Mouse (Mus musculus) forebrain, embryonic 10.5 days (tissue): ENCODE results near the gene Pin4. TPM values are rescaled to one million over a fixed set of nuclear protein-coding genes. Genes with fewer than 3 reads are reported as not detected.

ENCODE experiments used
- DNase-seq: peaks from one replicate; pipeline ENCODE4 v3.0.0-alpha.2; 2017; ENCODE audit warnings: low spot score; ENCODE audit errors: extremely low spot score
- H3K27ac ChIP-seq: fragments of 300-500 bp; sonication (generic); 2 replicates; pipeline ENCODE4 v1.5.1; 2016; ENCODE audit warnings: mild to moderate bottlenecking
- H3K27me3 ChIP-seq: fragments of 300-500 bp; sonication (generic); 2 replicates; pipeline ENCODE4 v1.6.1; 2016; ENCODE audit warnings: mild to moderate bottlenecking; ENCODE audit not compliant: poor library complexity, severe bottlenecking
- H3K36me3 ChIP-seq: fragments of 300-500 bp; sonication (generic); replicated peaks from 2 replicates; pipeline ENCODE4 v1.6.1; 2016; ENCODE audit warnings: mild to moderate bottlenecking, moderate library complexity
- H3K4me1 ChIP-seq: fragments of 300-500 bp; sonication (generic); 2 replicates; pipeline ENCODE4 v1.6.1; 2016
- H3K4me3 ChIP-seq: fragments of 300-500 bp; sonication (generic); 2 replicates; pipeline ENCODE4 v1.5.1; 2016; ENCODE audit warnings: mild to moderate bottlenecking, moderate library complexity
- H3K9me3 ChIP-seq: fragments of 300-500 bp; sonication (generic); 2 replicates; pipeline ENCODE4 v1.6.1; 2016; ENCODE audit warnings: mild to moderate bottlenecking, moderate library complexity
- WGBS: fragments of 180-500 bp; shearing (Covaris S2); methylation state at CpG from one replicate; pipeline ENCODE4 v1.1.7; 2016; 5-methylcytosine and 5-hydroxymethylcytosine counted together
- polyA plus RNA-seq: library from polyadenylated mRNA; unstranded; fragments of >200 nt; fragmentation: Nextera tagmentation; extraction: Ambion mirVana; gene quantifications from 2 replicates; pipeline ENCODE4 v1.2.1, GENCODE M21; 2016

The Pin4 gene
- polyA plus RNA-seq, result 78.2 and 79.9 TPM in 2 replicates

DNA sequence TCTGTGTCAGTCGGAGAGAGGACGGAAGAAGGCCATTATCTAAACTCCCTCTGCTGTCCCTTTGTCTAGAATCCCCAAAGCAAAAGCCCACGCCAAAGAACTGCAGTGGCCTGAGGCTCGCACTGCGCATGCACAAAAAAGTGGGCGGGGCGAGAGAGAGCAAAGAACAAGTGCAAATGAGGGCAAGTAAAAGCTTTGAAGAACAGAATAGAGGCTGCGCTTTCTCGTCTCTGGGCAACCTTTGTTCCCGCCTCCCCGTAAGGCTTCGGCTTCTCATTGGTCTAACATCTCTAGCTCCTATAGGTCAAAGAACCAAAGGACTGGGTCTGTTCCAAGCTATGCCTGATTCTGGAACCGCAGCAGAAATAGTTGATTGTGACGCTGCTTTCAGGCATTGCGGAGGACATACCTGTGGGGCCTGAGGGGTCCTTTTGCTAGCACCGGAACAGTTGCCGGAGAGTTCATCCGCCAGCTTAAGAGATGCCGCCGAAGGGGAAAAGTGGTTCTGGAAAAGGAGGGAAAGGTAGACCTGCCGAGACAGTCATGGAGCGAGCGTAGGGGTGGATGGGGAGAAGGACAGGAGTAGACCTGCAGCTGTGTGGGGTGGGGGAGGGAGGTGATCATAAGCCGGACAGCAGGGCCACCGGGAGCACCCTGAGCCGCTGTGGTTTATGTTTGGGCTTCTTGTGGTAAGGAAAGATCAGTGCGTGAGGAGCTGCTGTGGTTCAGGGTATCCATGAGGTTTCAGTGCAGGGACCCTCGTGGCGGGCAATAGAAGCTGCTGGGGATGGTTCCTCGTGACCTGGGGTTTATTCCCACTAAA, at the start of gene Pin4:
Gene Pin4, plus strand, starts transcription at position 406 of the 823 bp plus-strand sequence.
- peak; percentile 89 for DNase-seq
- 14% methylated on average over 30 of the region's 30 CpGs for WGBS
- H3K4me3 ChIP-seq, result peak within 1 kb of the TSS; percentile 71
- H3K27ac ChIP-seq, result peak within 1 kb of the TSS; percentile 81
- peaks cover 12% of the 10 kb centered on the region for H3K4me1 ChIP-seq
- no peaks in the 10 kb centered on the region for H3K9me3 ChIP-seq
- peaks cover 30% of the 10 kb centered on the region for H3K36me3 ChIP-seq
- peaks cover 67% of the 10 kb centered on the region for H3K27me3 ChIP-seq

DNA sequence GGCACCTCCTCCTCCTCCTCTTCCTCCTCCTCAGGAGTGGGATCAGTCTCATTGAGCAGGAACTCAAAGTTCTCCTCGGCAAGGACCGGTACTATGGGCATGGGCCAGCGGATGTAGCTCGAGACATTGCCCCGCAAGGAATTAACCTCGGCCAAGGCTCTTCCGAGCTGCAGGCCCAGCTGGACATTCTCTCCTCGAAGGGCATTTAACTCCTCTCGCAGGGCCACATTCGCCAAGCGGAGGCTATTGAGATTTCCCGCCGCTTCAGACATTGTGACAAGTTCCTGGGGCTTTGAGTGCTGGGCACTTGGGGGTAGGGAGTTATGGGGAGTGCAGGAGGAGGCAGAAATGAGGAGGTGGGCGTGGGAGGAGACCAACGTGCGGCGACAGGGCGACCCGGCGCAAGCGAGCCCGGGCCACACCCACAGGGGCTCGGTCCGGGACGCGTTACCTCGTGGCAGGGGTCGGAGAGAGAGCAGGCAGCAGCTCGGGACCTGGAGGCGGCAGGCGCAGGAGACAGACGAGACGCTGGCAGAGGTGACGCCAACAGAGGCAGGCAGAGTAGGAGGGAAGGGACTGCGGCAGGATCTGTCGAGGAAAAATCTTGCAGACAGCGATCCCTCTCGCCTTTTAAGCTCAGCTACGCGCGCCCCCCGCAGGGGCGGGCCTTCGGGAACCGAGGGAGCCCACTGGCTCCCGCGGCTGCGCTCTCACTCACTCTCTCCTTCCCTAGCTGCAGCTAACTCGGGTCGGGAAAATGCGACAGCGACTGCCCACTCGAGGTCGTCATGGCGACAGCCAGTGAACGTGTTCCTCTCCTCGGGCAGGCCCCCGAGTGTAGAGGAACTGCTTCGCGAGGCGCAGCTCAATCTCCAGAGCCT, 48.4 kb upstream of the Pin4 start, which contains the start of gene Rtl5:
Gene Rtl5, minus strand, starts transcription at position 714 of the 881 bp plus-strand sequence.
- Histone ChIP-seq H3K27ac (peak within 1 kb of the TSS; percentile 88), H3K36me3 (peaks cover 20% of the 10 kb centered on the region), H3K4me1 (peaks cover 34% of the 10 kb centered on the region), H3K27me3 (peaks cover 100% of the 10 kb centered on the region), H3K9me3 (no peaks in the 10 kb centered on the region), H3K4me3 (peak within 1 kb of the TSS; percentile 61)
- peak; percentile 80 for DNase-seq
- WGBS, result 8% methylated on average over 60 of the region's 61 CpGs

DNA sequence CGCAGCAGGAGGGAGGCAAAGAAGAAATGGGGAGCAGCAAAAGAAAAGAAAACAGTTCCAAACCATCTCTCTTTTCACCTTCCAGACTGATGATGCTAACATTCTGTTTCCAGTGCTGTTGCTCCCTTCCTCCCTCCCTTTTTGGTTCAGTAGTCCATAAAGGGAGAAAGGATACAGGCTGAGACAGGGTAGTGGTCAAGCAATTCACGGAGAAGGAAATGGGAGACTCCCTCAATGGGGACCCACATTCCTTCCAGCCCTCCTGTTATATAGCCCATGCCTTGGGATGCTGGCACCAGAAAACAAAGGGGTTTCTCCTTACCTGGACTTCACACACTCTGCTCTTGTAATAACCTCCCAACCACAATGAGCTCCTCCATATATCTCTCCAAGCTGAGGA, 47.7 kb upstream of the Pin4 start:
- peak overlapping the region; percentile 88 for H3K27ac ChIP-seq
- H3K4me1 ChIP-seq, result peaks cover 31% of the 10 kb centered on the region
- no peak for DNase-seq

DNA sequence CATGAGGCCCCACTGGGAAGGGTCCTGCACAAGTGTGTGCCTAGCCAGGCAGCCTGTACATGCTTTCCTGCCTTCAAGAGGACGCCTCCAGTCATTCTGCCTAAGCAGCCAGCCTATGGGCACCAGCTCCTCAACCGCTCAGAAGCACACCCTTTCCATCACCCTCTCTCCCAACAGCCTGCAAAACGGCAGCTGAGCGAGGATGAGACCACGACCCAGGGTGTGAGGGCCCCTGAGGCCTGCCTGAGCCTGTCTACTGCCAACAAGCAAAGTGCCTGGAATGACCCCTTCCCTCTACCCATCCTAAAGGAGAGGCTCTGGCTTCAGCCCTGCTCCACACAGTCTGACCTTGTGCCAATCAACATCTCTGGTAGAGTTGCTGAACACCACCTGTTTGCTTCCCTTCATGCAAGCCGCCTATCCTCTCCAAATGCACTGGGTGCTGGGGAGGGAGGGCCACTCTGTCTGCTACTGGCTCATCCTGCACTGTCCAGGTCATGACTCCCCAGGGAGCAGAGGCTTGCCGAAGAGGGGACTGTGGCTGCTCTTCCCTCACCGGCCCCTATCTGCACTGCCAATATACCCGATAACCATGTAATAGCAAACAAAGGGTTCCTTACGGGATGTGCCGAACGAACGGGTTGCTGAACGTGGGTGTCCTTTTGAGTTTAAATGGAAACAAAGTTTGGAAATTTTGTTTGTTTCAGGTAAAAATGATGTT, 45.5 kb upstream of the Pin4 start:
- Histone ChIP-seq H3K4me1 (peaks cover 31% of the 10 kb centered on the region), H3K9me3 (no peaks in the 10 kb centered on the region), H3K27ac (peak overlapping the region; percentile 44; the same call in 1 of the 2 replicates), H3K36me3 (peaks cover 19% of the 10 kb centered on the region), H3K4me3 (no peak overlapping the region), H3K27me3 (peaks cover 92% of the 10 kb centered on the region)
- no peak for DNase-seq
- WGBS, result 82% methylated on average over 14 of the region's 14 CpGs

More for the DNA sequence above, 47.7 kb upstream of the Pin4 start:
- Histone ChIP-seq H3K27me3 (peaks cover 96% of the 10 kb centered on the region), H3K9me3 (no peaks in the 10 kb centered on the region), H3K4me3 (peak overlapping the region; percentile 61), H3K36me3 (peaks cover 20% of the 10 kb centered on the region)
- WGBS, result 23% methylated on average over 2 of the region's 2 CpGs

- Histone ChIP-seq H3K4me1 (peaks cover 31% of the 10 kb centered on the region), H3K36me3 (peaks cover 20% of the 10 kb centered on the region), H3K27me3 (peaks cover 92% of the 10 kb centered on the region), H3K4me3 (no peak overlapping the region), H3K9me3 (no peaks in the 10 kb centered on the region), H3K27ac (0 out of 2 replicates have a peak overlapping the region, but pooled peaks have one; percentile 9)
- 71% methylated on average over 5 of the region's 5 CpGs for WGBS
- no peak for DNase-seq
These were observed 44.8 kb upstream of the Pin4 start for GRCm38 (mm10) chrX:102074435-102074834.

DNA sequence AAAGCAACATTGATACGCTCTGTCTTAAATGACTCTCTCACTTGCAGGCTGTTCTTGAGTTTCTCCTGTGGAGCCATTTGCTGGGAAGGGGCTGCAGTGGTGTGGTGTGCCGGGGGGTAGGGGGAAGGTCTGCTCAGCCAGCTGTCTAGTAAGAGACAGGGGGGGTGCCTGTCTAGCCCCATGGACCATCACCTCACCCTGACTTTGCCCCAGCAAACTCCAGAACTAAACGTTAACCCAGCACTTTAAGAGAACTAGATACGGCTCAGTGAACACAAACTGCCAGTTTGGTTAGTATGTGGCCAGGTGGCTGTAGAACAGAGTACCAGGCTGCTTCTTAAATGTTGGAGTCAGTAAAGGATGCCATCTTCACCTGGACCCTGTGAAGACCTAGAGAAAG, 44.1 kb upstream of the Pin4 start:
- Histone ChIP-seq H3K9me3 (no peaks in the 10 kb centered on the region), H3K27me3 (peaks cover 92% of the 10 kb centered on the region), H3K4me3 (no peak overlapping the region), H3K4me1 (peaks cover 25% of the 10 kb centered on the region), H3K27ac (0 out of 2 replicates have a peak overlapping the region, but pooled peaks have one; percentile 9), H3K36me3 (peaks cover 20% of the 10 kb centered on the region)
- no peak for DNase-seq
- WGBS, result 85% methylated on average over 4 of the region's 4 CpGs

DNA sequence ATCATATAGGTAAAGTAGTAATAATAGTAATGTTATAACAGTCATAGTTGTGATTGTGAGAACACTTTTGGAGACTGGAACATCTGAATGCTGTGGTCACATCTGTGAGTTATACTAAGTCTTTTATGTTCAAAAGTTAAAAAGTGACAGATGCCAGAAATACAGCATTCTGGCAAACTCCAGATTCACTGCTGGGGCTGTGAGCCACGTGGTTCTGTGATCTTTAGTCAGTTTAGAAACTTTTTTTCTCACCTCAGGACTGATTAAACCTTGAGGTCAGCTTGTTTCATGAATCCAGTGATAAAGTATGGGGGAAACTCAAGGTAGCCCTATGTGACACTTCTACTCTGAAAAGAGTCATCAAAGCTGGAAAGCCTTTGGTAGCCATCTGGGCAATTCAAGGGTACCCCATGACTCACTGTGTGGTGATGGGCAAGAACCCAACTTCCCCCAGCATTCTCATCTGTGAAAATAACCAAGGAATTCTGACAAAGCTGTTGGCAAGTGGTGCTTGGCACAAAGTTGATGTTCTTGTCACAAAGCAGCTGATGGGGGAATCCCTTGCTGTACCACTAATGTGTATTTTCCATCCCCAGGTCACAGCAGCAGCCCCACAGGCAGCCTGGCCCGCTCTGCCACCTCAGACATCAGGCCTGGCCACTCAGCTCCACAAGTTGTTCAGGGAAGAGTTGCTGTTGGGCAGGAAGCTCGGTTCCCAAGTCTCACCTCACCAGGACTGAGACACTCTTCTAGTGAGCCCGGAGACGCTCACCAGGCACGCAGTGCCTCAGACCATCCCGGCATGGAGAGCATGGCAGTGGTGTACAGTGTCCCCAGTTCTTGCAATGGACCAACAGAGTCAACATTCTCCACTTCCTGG, 42.1 kb upstream of the Pin4 start:
- H3K27ac ChIP-seq, result 0 out of 2 replicates have a peak overlapping the region, but pooled peaks have one; percentile 15
- no peak overlapping the region for H3K4me3 ChIP-seq
- H3K27me3 ChIP-seq, result peaks cover 92% of the 10 kb centered on the region
- no peaks in the 10 kb centered on the region for H3K9me3 ChIP-seq
- H3K4me1 ChIP-seq, result peaks cover 28% of the 10 kb centered on the region
- no peak for DNase-seq
- WGBS, result 86% methylated on average over 7 of the region's 7 CpGs
- H3K36me3 ChIP-seq, result peaks cover 20% of the 10 kb centered on the region

GRCm38 (mm10) chrX:102081076-102081475, 38.2 kb upstream of the Pin4 start:
- Histone ChIP-seq H3K27me3 (peaks cover 90% of the 10 kb centered on the region), H3K4me3 (no peak overlapping the region), H3K36me3 (peaks cover 20% of the 10 kb centered on the region), H3K27ac (peak overlapping the region; percentile 89), H3K9me3 (no peaks in the 10 kb centered on the region), H3K4me1 (peaks cover 29% of the 10 kb centered on the region)
- DNase-seq, result no peak
- 59% methylated on average over 10 of the region's 10 CpGs for WGBS

DNA sequence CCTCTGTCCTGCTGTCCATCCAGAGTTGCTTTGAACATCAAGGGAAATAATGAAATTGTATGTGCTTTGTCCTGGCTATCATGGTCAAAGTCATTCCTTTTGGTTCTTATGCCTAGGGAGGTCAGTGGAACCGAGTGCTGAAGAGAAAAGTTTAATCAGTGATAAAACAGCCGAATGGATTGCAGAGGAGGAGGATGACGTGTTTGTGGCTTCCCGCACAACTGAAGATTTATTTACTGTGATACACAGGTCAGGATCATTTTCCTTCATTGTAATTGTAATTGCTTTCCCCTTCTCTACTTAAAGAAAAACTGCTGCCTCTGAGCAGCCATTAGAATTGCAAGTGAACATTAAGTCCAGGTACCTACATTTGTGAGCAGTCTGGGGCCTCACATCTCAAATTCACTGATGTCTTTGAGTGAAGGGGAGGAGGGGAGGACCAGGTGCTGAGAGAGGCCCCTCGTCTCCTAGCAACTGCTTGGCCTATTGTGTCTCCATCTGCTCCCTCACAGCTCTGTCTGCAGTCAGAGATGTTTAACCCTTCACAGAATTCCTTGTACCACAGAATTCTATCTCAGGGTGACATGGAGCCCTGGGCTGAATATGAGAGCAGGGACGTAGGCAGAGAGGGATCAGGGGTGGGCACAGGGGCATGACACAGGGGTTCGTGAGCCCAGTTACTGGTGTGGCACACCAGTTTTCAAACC, 37.5 kb upstream of the Pin4 start:
- H3K4me1 ChIP-seq, result peaks cover 29% of the 10 kb centered on the region
- 39% methylated on average over 7 of the region's 7 CpGs for WGBS
- peak; percentile 51 for DNase-seq
- no peaks in the 10 kb centered on the region for H3K9me3 ChIP-seq
- H3K36me3 ChIP-seq, result peaks cover 20% of the 10 kb centered on the region
- H3K27me3 ChIP-seq, result peaks cover 95% of the 10 kb centered on the region
- H3K27ac ChIP-seq, result peak overlapping the region; percentile 89
- peak overlapping the region; percentile 22; the same call in 1 of the 2 replicates for H3K4me3 ChIP-seq

- 47% methylated on average over 5 of the region's 5 CpGs for WGBS
- no peak for DNase-seq
- H3K4me3 ChIP-seq, result peak overlapping the region; percentile 22; the same call in 1 of the 2 replicates
- peaks cover 29% of the 10 kb centered on the region for H3K4me1 ChIP-seq
- peaks cover 98% of the 10 kb centered on the region for H3K27me3 ChIP-seq
- H3K9me3 ChIP-seq, result no peaks in the 10 kb centered on the region
- peaks cover 20% of the 10 kb centered on the region for H3K36me3 ChIP-seq
- H3K27ac ChIP-seq, result peak overlapping the region; percentile 89
These were observed 36.9 kb upstream of the Pin4 start for GRCm38 (mm10) chrX:102082340-102082739.
